Mouse (Mus musculus) ES-E14 (cell line): ENCODE data around the gene Gm17416. TPM values are rescaled to one million over a fixed set of nuclear protein-coding genes. Genes with fewer than 3 reads are reported as not detected.

ENCODE experiments used
- DNase-seq: peaks from one replicate; pipeline ENCODE4 v3.0.0-alpha.2; 2013; ENCODE audit warnings: low read depth, low spot score
- H3K27ac ChIP-seq: 2 replicates; pipeline ENCODE4 v1.5.1; 2012; ENCODE audit warnings: low read depth, mild to moderate bottlenecking, low read length, moderate library complexity, mixed read lengths; ENCODE audit not compliant: poor library complexity, insufficient read depth, severe bottlenecking
- H3K36me3 ChIP-seq: 2 replicates; pipeline ENCODE4 v1.6.1; 2012; ENCODE audit warnings: mild to moderate bottlenecking, low read length, moderate library complexity, mixed read lengths; ENCODE audit not compliant: control insufficient read depth, poor library complexity, insufficient read depth, severe bottlenecking
- H3K4me1 ChIP-seq, 2 experiments: fragments of 150-350 bp in 1 of 2; sonication (generic) in 1 of 2; 2 replicates each; pipeline ENCODE4 v1.6.1; 2012; ENCODE audit warnings: low read length in 2 of 2, mild to moderate bottlenecking in 1 of 2, mixed read lengths in 1 of 2; ENCODE audit not compliant: control insufficient read depth in 2 of 2, insufficient read depth in 2 of 2, poor library complexity in 1 of 2
- H3K4me3 ChIP-seq, 2 experiments: fragments of 150-350 bp in 1 of 2; sonication (generic) in 1 of 2; 2 replicates each; pipeline ENCODE4 v1.5.1; 2012; ENCODE audit warnings: low read length in 2 of 2, low read depth in 1 of 2, mild to moderate bottlenecking in 1 of 2, mixed read lengths in 1 of 2; ENCODE audit not compliant: insufficient read depth in 1 of 2, poor library complexity in 1 of 2, severe bottlenecking in 1 of 2
- H3K9ac ChIP-seq: 2 replicates; pipeline ENCODE4 v1.6.1; 2012; ENCODE audit warnings: low read depth, mild to moderate bottlenecking, low read length, mixed read lengths; ENCODE audit not compliant: poor library complexity, insufficient read depth, severe bottlenecking
- H3K9me3 ChIP-seq: fragments of 150-350 bp; sonication (generic); 2 replicates; pipeline ENCODE4 v1.6.1; 2012; ENCODE audit warnings: low read depth, mild to moderate bottlenecking, low read length; ENCODE audit not compliant: control insufficient read depth, insufficient read depth
- CHD2 ChIP-seq: IDR thresholded peaks from 2 replicates; pipeline ENCODE4 v1.6.1; 2014; ENCODE audit warnings: mild to moderate bottlenecking, low read depth, low read length, inconsistent platforms
- HCFC1 ChIP-seq: IDR thresholded peaks from 2 replicates; pipeline ENCODE4 v1.6.1; 2012; ENCODE audit warnings: low read length, inconsistent platforms, borderline replicate concordance; ENCODE audit not compliant: insufficient read depth
- MAFK ChIP-seq: IDR thresholded peaks from 2 replicates; pipeline ENCODE4 v1.6.1; 2014; ENCODE audit warnings: mild to moderate bottlenecking, low read depth, low read length, inconsistent platforms; ENCODE audit not compliant: insufficient read depth
- ZC3H11A ChIP-seq: IDR thresholded peaks from 2 replicates; pipeline ENCODE4 v1.6.1; 2012; ENCODE audit warnings: low read depth, mild to moderate bottlenecking, inconsistent platforms, low read length, borderline replicate concordance
- ZNF384 ChIP-seq: IDR thresholded peaks from 2 replicates; pipeline ENCODE4 v1.6.1; 2012; ENCODE audit warnings: low read depth, low read length, inconsistent platforms
- in situ Hi-C, 2 experiments: fragments of 600-800 bp; cut with MboI; formaldehyde crosslinking; loops; one replicate each; pipeline ENCODE4 v1.15.1; 2025; ENCODE audit warnings: low sequenced_read_pairs in 2 of 2, inconsistent platforms in 1 of 2; ENCODE audit not compliant: unreplicated experiment in 2 of 2
- total RNA-seq: library from RNA; depleted of rRNA; stranded (reverse); fragments of 300-350 nt; gene quantifications from 2 replicates; pipeline ENCODE4 v1.2.3, GENCODE M21; 2012; rRNA removed

The Gm17416 gene
- total RNA-seq, 1 experiment = not detected

GRCm38 (mm10) chr2:152612193-152612592 is 43.1 kb downstream of the Gm17416 start:
- Histone ChIP-seq H3K4me3 (no peak overlapping the region), H3K9me3 (no peaks in the 10 kb centered on the region), H3K36me3 (no peaks in the 10 kb centered on the region), H3K27ac (no peak overlapping the region), H3K9ac (no peak overlapping the region), H3K4me1 (peaks cover 0 to 7% of the 10 kb centered on the region in 2 experiments; a peak in 1 of 4 replicates)
- in situ Hi-C loops = no loop called here
- DNase-seq = peak; percentile 51
- TF ChIP-seq ZC3H11A (no peak), ZNF384 (no peak), MAFK (no peak), HCFC1 (no peak), CHD2 (no peak)

- H3K36me3 ChIP-seq = no peaks in the 10 kb centered on the region
- no peak overlapping the region for H3K4me3 ChIP-seq
- peak; percentile 81 for TF ChIP-seq ZC3H11A
- TF ChIP-seq HCFC1 = no peak
- H3K9me3 ChIP-seq = no peaks in the 10 kb centered on the region
- no peak overlapping the region for H3K27ac ChIP-seq
- H3K9ac ChIP-seq = no peak overlapping the region
- in situ Hi-C loops = no loop called here
- peaks cover 0 to 7% of the 10 kb centered on the region in 2 experiments; a peak in 1 of 4 replicates for H3K4me1 ChIP-seq
- peak; percentile 60 for DNase-seq
Observed at GRCm38 (mm10) chr2:152615563-152615962, 46.4 kb downstream of the Gm17416 start.

- Histone ChIP-seq H3K9ac (no peak overlapping the region), H3K9me3 (no peaks in the 10 kb centered on the region), H3K36me3 (no peaks in the 10 kb centered on the region), H3K4me1 (peaks cover 0 to 7% of the 10 kb centered on the region in 2 experiments; a peak in 1 of 4 replicates), H3K4me3 (no peak overlapping the region), H3K27ac (no peak overlapping the region)
- TF ChIP-seq CHD2 (no peak), HCFC1 (no peak), ZC3H11A (no peak), ZNF384 (no peak), MAFK (no peak)
- in situ Hi-C loops = no loop called here
- no peak for DNase-seq
Observed at GRCm38 (mm10) chr2:152616470-152616869, 47.3 kb downstream of the Gm17416 start.

GRCm38 (mm10) chr2:152617374-152617773 is 48.2 kb downstream of the Gm17416 start:
- DNase-seq = peak; percentile 51
- H3K36me3 ChIP-seq = no peaks in the 10 kb centered on the region
- no peak overlapping the region for H3K9ac ChIP-seq
- no peak overlapping the region for H3K4me3 ChIP-seq
- in situ Hi-C loops = no loop called here
- H3K4me1 ChIP-seq = peaks cover 0 to 3% of the 10 kb centered on the region in 2 experiments; a peak in 1 of 4 replicates
- H3K9me3 ChIP-seq = no peaks in the 10 kb centered on the region
- TF ChIP-seq ZNF384 (no peak), ZC3H11A (no peak), HCFC1 (no peak), CHD2 (no peak), MAFK (no peak)
- no peak overlapping the region for H3K27ac ChIP-seq

Other genes starting within 250 kb of the Gm17416 start
- 69.9 and 113 TPM in 2 replicates for gene Rbck1, start 236.7 kb upstream of the Gm17416 start, total RNA-seq
- gene Trib3, start 225.3 kb upstream of the Gm17416 start, total RNA-seq = 18.5 and 29.2 TPM in 2 replicates
- gene Nrsn2, start 192.7 kb upstream of the Gm17416 start, total RNA-seq = 2.1 and 3.3 TPM in 2 replicates
- 7.4 and 9.1 TPM in 2 replicates for gene Sox12, start 171.3 kb upstream of the Gm17416 start, total RNA-seq
- 21.4 and 22.9 TPM in 2 replicates for gene Zcchc3, start 154.3 kb upstream of the Gm17416 start, total RNA-seq
- 0.18 and 0.58 TPM in 2 replicates for gene 6820408C15Rik, start 153.8 kb upstream of the Gm17416 start, total RNA-seq
- gene Defb23, start 104.7 kb upstream of the Gm17416 start, total RNA-seq = not detected in 2 replicates
- not detected in 2 replicates for gene Defb20, start 92.3 kb upstream of the Gm17416 start, total RNA-seq
- not detected in 2 replicates for gene Defb22, start 79.2 kb upstream of the Gm17416 start, total RNA-seq
- not detected in 2 replicates for gene Defb26, start 57.6 kb upstream of the Gm17416 start, total RNA-seq
- gene Defb28, start 51.1 kb upstream of the Gm17416 start, total RNA-seq = not detected in 2 replicates
- not detected in 2 replicates for gene Defb29, start 29.2 kb upstream of the Gm17416 start, total RNA-seq
- gene Defb21, start 3.4 kb downstream of the Gm17416 start, total RNA-seq = not detected in 2 replicates
- gene Defb19, start 11.0 kb downstream of the Gm17416 start, total RNA-seq = not detected in 2 replicates
- gene Defb45, start 30.1 kb downstream of the Gm17416 start, total RNA-seq = not detected in 2 replicates
- gene Defb36, start 35.0 kb downstream of the Gm17416 start, total RNA-seq = 0.63 TPM in 1 of 2 replicates, not detected in the other
- gene Defb25, start 53.7 kb downstream of the Gm17416 start, total RNA-seq = 3.9 and 5.7 TPM in 2 replicates
- 0.16 and 0.18 TPM in 2 replicates for gene Rem1, start 57.6 kb downstream of the Gm17416 start, total RNA-seq
- 55.0 and 91.6 TPM in 2 replicates for gene H13, start 100.1 kb downstream of the Gm17416 start, total RNA-seq
- gene Mcts2, start 117.7 kb downstream of the Gm17416 start, total RNA-seq = 39.3 and 87.4 TPM in 2 replicates
- 74.5 and 122 TPM in 2 replicates for gene Id1, start 166.9 kb downstream of the Gm17416 start, total RNA-seq
- 1.7 and 2.3 TPM in 2 replicates for gene Cox4i2, start 184.8 kb downstream of the Gm17416 start, total RNA-seq